Mouse (Mus musculus): ENCODE measurements around the gene Gm35549. TPM values are rescaled to one million over a fixed set of nuclear protein-coding genes. Genes with fewer than 3 reads are reported as not detected.

Gm35549 gene
- not detected in 2 replicates for total RNA-seq (2014; rRNA removed)
- polyA plus RNA-seq (2012; rRNA removed): not detected in 2 replicates

DNA sequence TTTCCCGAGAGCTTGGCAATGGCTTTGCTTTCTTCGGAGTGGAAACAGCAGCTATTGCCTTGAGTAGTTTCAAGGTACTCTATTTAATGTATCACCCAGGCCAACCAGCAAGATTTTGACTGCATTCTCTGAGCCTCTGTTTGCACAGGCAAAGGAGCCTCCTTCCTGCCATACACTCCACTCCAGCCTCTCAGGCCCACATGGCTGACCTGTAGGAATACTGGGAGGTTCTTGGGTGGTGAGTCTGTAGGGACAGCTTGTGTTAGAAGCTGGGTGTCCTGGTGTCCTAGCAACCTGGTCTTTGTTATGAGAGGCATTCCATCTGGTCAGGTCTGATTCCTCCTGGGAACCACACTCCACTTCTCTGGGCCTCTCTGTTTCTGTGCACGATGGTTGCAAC, at the start of gene Gm35549:
Gene Gm35549, minus strand, starts transcription at position 276 of the 400 bp plus-strand sequence.
- 90% methylated on average over 3 of the region's 3 CpGs for WGBS
- Histone ChIP-seq H3K27ac (replicated peaks; ENCODE audit: insufficient read depth, low read depth, low read length) (no peak within 1 kb of the TSS), H3K36me3 (ENCODE audit: control insufficient read depth, insufficient read depth, low read length) (no peaks in the 10 kb centered on the region; the same call in 1 of the 2 replicates), H3K27me3 (ENCODE audit: control insufficient read depth, insufficient read depth, low read length) (no peaks in the 10 kb centered on the region), H3K9ac (ENCODE audit: low read depth, low read length) (no peak within 1 kb of the TSS), H3K4me3 (ENCODE audit: insufficient read depth, low read depth, low read length) (no peak within 1 kb of the TSS), H3K79me2 (ENCODE audit: control insufficient read depth, insufficient read depth, low read length) (no peaks in the 10 kb centered on the region), H3K4me1 (ENCODE audit: control insufficient read depth, insufficient read depth, low read length) (peaks cover 10% of the 10 kb centered on the region; the same call in 1 of the 2 replicates)
- DNase-seq (ENCODE audit: extremely low read depth, low read depth, low spot score): no peak
- TF ChIP-seq CTCF (IDR thresholded peaks at IDR 0.05; ENCODE audit: low read depth, low read length): no peak
- TF ChIP-seq POLR2A (IDR thresholded peaks at IDR 0.05; ENCODE audit: extremely low read depth, insufficient read depth, low read length): no peak

DNA sequence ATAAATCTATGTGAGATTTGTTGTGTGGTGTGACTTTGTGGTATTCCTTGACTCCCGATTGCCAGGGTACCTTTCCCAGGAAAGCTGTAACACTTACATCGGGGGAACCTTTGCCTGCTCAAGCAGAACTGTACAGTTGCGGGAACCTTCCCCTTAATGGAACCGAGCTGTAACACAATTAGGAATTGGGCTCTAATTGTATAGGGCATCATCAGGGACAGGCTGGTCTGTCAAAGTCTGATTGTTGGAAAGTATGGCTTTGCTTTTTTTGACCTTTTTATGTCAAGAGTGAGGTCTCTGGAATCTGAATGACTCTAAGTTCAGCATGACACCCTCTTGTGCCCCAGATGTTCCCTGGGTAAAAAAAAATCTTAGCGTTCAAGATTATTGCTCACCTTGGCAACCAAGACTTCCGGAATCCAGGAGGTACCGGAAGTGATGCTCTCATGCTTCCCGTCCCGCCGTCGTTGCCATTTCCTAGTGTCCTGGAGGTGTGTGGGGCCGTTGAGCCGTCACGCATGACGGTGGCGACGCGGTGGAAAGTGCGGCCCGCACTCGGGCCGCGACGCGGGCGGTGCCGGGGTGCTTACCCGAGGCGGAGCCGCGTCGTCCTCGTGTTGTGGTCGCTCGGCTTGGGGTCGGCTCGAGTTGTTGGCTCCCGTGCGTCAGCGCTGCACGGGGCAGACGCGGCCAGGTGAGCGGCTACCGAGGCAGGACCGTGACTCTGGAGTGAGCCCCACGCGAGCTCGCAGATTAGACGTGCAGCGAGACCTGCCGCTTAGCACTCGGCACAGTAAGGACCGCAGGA, 42.7 kb upstream of the Gm35549 start:
- Histone ChIP-seq H3K9ac (ENCODE audit: low read depth, low read length) (peak overlapping the region; percentile 93), H3K79me2 (ENCODE audit: control insufficient read depth, insufficient read depth, low read length) (no peaks in the 10 kb centered on the region), H3K4me3 (ENCODE audit: insufficient read depth, low read depth, low read length) (peak overlapping the region; percentile 86), H3K27me3 (ENCODE audit: control insufficient read depth, insufficient read depth, low read length) (no peaks in the 10 kb centered on the region), H3K27ac (replicated peaks; ENCODE audit: insufficient read depth, low read depth, low read length) (peak overlapping the region; percentile 56), H3K36me3 (ENCODE audit: control insufficient read depth, insufficient read depth, low read length) (peaks cover 13% of the 10 kb centered on the region), H3K4me1 (ENCODE audit: control insufficient read depth, insufficient read depth, low read length) (no peaks in the 10 kb centered on the region)
- peak; percentile 74 for DNase-seq (ENCODE audit: extremely low read depth, low read depth, low spot score)
- 7% methylated on average over 54 of the region's 54 CpGs for WGBS
- no peak for TF ChIP-seq CTCF (IDR thresholded peaks at IDR 0.05; ENCODE audit: low read depth, low read length)
- peak; percentile 72 for TF ChIP-seq POLR2A (IDR thresholded peaks at IDR 0.05; ENCODE audit: extremely low read depth, insufficient read depth, low read length)

DNA sequence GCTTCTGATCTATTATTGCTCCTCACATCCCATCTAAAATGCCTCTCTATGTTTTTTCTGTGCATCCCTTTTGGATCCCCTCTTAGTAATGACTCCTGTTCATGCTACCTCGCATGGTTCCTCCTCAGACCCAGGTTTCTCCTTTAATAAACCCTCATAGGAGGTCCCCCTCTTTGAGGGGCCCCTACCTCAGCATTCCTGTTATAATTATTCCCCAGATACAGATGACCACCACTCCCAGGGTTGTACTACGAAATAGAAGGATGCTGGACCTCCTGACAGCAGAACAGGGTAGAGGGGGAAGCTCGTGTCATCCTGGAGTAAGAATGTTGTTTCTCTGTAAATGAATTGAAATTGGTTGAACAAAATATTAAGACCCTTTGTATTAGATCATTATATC, 41.5 kb upstream of the Gm35549 start, which contains the start of gene Zkscan7:
Gene Zkscan7, plus strand, starts transcription at position 301 of the 400 bp plus-strand sequence.
- Histone ChIP-seq H3K27ac (replicated peaks; ENCODE audit: insufficient read depth, low read depth, low read length) (no peak within 1 kb of the TSS), H3K4me1 (ENCODE audit: control insufficient read depth, insufficient read depth, low read length) (no peaks in the 10 kb centered on the region), H3K9ac (ENCODE audit: low read depth, low read length) (no peak within 1 kb of the TSS), H3K79me2 (ENCODE audit: control insufficient read depth, insufficient read depth, low read length) (no peaks in the 10 kb centered on the region), H3K36me3 (ENCODE audit: control insufficient read depth, insufficient read depth, low read length) (peaks cover 9% of the 10 kb centered on the region), H3K27me3 (ENCODE audit: control insufficient read depth, insufficient read depth, low read length) (no peaks in the 10 kb centered on the region), H3K4me3 (ENCODE audit: insufficient read depth, low read depth, low read length) (no peak within 1 kb of the TSS)
- TF ChIP-seq POLR2A (IDR thresholded peaks at IDR 0.05; ENCODE audit: extremely low read depth, insufficient read depth, low read length) (no peak), CTCF (IDR thresholded peaks at IDR 0.05; ENCODE audit: low read depth, low read length) (no peak)
- DNase-seq (ENCODE audit: extremely low read depth, low read depth, low spot score): no peak
- WGBS: 92% methylated on average over 3 of the region's 3 CpGs

DNA sequence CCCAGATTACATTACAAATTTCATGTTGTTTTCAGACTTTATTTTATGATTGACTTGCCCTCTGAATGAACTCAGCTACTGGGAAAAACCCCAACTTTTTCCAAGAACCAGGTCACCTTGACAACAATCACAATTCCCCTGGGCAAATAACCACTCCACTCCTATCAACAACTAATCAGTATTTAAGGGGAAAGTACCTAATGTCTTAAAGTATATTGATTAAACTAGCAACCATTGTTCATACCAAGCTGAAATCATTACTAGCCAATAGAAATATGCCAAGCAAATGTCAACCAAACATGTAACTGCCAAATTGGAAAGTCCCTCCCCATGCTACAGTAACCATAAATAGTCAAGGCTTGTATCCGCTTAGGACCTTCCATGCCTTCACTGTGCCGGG, 31.3 kb upstream of the Gm35549 start:
- Histone ChIP-seq H3K4me3 (ENCODE audit: insufficient read depth, low read depth, low read length) (no peak overlapping the region), H3K36me3 (ENCODE audit: control insufficient read depth, insufficient read depth, low read length) (no peaks in the 10 kb centered on the region), H3K9ac (ENCODE audit: low read depth, low read length) (no peak overlapping the region), H3K27me3 (ENCODE audit: control insufficient read depth, insufficient read depth, low read length) (no peaks in the 10 kb centered on the region), H3K27ac (replicated peaks; ENCODE audit: insufficient read depth, low read depth, low read length) (no peak overlapping the region), H3K4me1 (ENCODE audit: control insufficient read depth, insufficient read depth, low read length) (no peaks in the 10 kb centered on the region), H3K79me2 (ENCODE audit: control insufficient read depth, insufficient read depth, low read length) (no peaks in the 10 kb centered on the region)
- peak; percentile 70 for DNase-seq (ENCODE audit: extremely low read depth, low read depth, low spot score)
- WGBS: 95% methylated on average over 2 of the region's 2 CpGs
- TF ChIP-seq CTCF (IDR thresholded peaks at IDR 0.05; ENCODE audit: low read depth, low read length) (no peak), POLR2A (IDR thresholded peaks at IDR 0.05; ENCODE audit: extremely low read depth, insufficient read depth, low read length) (no peak)

DNA sequence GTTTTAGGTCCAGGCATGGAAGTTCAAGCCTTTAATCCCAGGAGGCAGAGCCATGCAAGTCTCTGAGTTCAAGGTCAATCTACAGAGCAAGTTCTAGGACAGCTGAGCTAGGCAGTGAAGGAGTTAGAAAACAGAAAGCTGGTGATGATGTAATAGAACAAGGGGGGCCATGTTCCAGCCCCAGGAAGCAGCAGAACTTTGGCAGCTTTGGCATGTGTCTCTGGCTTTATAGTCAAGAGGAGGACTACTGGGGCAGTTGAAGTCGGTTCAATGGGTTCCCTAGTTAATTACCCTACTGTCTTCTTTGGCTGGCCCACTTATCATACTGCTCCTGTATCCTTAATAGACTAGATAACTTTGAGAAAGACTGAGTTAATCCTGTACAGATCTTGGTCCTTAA, 30.8 kb upstream of the Gm35549 start:
- Histone ChIP-seq H3K4me3 (ENCODE audit: insufficient read depth, low read depth, low read length) (no peak overlapping the region), H3K4me1 (ENCODE audit: control insufficient read depth, insufficient read depth, low read length) (no peaks in the 10 kb centered on the region), H3K79me2 (ENCODE audit: control insufficient read depth, insufficient read depth, low read length) (no peaks in the 10 kb centered on the region), H3K36me3 (ENCODE audit: control insufficient read depth, insufficient read depth, low read length) (no peaks in the 10 kb centered on the region), H3K9ac (ENCODE audit: low read depth, low read length) (no peak overlapping the region), H3K27me3 (ENCODE audit: control insufficient read depth, insufficient read depth, low read length) (no peaks in the 10 kb centered on the region), H3K27ac (replicated peaks; ENCODE audit: insufficient read depth, low read depth, low read length) (no peak overlapping the region)
- WGBS: 63% methylated on average over 1 of the region's 1 CpGs
- peak; percentile 59 for DNase-seq (ENCODE audit: extremely low read depth, low read depth, low spot score)
- TF ChIP-seq CTCF (IDR thresholded peaks at IDR 0.05; ENCODE audit: low read depth, low read length) (no peak), POLR2A (IDR thresholded peaks at IDR 0.05; ENCODE audit: extremely low read depth, insufficient read depth, low read length) (no peak)

DNA sequence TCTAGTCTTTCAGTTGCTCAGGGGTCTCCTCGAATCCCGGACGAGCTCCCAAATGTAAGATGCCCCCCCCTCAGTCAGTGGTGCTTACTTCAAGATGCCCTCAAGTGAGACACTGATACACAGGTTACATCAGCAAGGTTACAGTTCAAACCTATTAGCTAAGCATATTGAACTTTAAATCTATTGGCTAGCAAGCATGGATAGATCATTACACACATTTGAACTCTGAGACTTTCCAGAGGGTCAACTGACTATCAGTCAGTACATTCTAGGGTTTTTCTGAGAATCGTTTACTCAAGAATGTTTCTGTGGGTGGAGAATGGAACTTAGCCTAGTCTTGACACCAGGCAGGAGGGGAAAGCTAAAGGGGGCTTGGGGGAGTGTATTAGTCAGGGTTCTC, 28.8 kb upstream of the Gm35549 start:
- Histone ChIP-seq H3K36me3 (ENCODE audit: control insufficient read depth, insufficient read depth, low read length) (no peaks in the 10 kb centered on the region), H3K27ac (replicated peaks; ENCODE audit: insufficient read depth, low read depth, low read length) (peak overlapping the region; percentile 60), H3K9ac (ENCODE audit: low read depth, low read length) (no peak overlapping the region), H3K4me1 (ENCODE audit: control insufficient read depth, insufficient read depth, low read length) (no peaks in the 10 kb centered on the region), H3K79me2 (ENCODE audit: control insufficient read depth, insufficient read depth, low read length) (no peaks in the 10 kb centered on the region), H3K4me3 (ENCODE audit: insufficient read depth, low read depth, low read length) (no peak overlapping the region), H3K27me3 (ENCODE audit: control insufficient read depth, insufficient read depth, low read length) (no peaks in the 10 kb centered on the region)
- DNase-seq (ENCODE audit: extremely low read depth, low read depth, low spot score): peak; percentile 90
- 62% methylated on average over 4 of the region's 4 CpGs for WGBS
- no peak for TF ChIP-seq CTCF (IDR thresholded peaks at IDR 0.05; ENCODE audit: low read depth, low read length)
- no peak for TF ChIP-seq POLR2A (IDR thresholded peaks at IDR 0.05; ENCODE audit: extremely low read depth, insufficient read depth, low read length)
